Mouse (Mus musculus) spleen, adult 2 months (tissue): ENCODE measurements around the gene Traf3ip2.

Source experiments
- CTCF ChIP-seq: fragments of 200-500 bp; IDR thresholded peaks from 2 replicates; pipeline ENCODE4 v1.5.1; 2011; ENCODE audit warnings: mild to moderate bottlenecking, inconsistent platforms; ENCODE audit not compliant: insufficient read depth, insufficient read length, insufficient replicate concordance; ENCODE audit errors: extremely low read depth
- POLR2A ChIP-seq: fragments of 200-500 bp; IDR thresholded peaks from 2 replicates; pipeline ENCODE4 v1.6.1; 2011; ENCODE audit warnings: low read depth, low read length, inconsistent platforms

DNA sequence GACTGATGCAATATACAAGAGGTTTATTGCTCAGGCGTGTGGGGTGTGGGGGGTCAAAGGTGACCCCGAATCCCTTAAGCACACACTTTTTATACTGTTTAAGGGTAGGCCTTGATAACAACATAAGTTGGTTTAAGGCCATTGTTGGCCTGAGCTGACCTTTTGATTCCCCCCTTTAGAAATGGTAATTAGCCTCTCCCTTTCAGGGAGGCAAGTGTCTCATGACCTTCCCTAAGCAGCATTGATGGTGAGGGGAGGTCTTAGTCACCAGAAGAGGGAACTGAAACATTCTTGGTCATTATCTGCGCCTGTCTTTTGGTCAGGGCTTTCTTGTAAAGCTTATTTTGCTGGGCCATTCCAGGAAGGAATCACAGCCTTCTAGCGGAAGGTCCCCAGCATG, 20.2 kb upstream of the Traf3ip2 start:
- TF ChIP-seq CTCF, result no peak
- TF ChIP-seq POLR2A, result no peak
